Mouse (Mus musculus) left cerebral cortex, postnatal 25 days (tissue): ENCODE measurements at regions not wholly inside any gene's neighbourhood (a gene's known extent, or its start where the extent isn't known, plus 50 kb on each side); places are given as distances from the start of the nearest gene placed in this dataset.
A peak's percentile ranks its signal among the peaks of the same experiment; 100 is the strongest.

Experiments used
- DNase-seq, 2 experiments: peaks; one replicate each; pipeline ENCODE4 v3.0.0; 2022; ENCODE audit warnings: low spot score in 2 of 2, mixed read lengths in 1 of 2
- intact Hi-C: fragments of 180-260 bp; cut with DNase I; formaldehyde crosslinking; loops from one replicate; pipeline ENCODE4 v1.15.1; 2025

- no peak for DNase-seq
- intact Hi-C loops = no loop called here
Measured at GRCm38 (mm10) chr2:51073040-51073594, 75.8 kb downstream of the Rnd3 start.

- intact Hi-C loops = no loop called here
- DNase-seq = no peak
Measured at GRCm38 (mm10) chr2:51072346-51072885, 76.5 kb downstream of the Rnd3 start.

- DNase-seq = no peak
- intact Hi-C loops = no loop called here
Measured at GRCm38 (mm10) chr2:51070902-51071301, 78.0 kb downstream of the Rnd3 start.

GRCm38 (mm10) chr2:51066423-51066831, 82.5 kb downstream of the Rnd3 start:
- intact Hi-C loops = no loop called here
- peak; percentile 8 to 33 for DNase-seq

GRCm38 (mm10) chr2:51065821-51066220, 83.1 kb downstream of the Rnd3 start:
- DNase-seq = no peak
- intact Hi-C loops = no loop called here

GRCm38 (mm10) chr2:51064821-51065220, 84.1 kb downstream of the Rnd3 start:
- intact Hi-C loops = no loop called here
- no peak for DNase-seq

GRCm38 (mm10) chr2:51062049-51062448, 86.9 kb downstream of the Rnd3 start:
- intact Hi-C loops = no loop called here
- DNase-seq = no peak

GRCm38 (mm10) chr2:51058158-51058557, 90.8 kb downstream of the Rnd3 start:
- no peak for DNase-seq
- intact Hi-C loops = no loop called here

GRCm38 (mm10) chr2:51056141-51056731, 92.7 kb downstream of the Rnd3 start:
- no peak for DNase-seq
- intact Hi-C loops = no loop called here

- intact Hi-C loops = no loop called here
- DNase-seq = no peak
Measured at GRCm38 (mm10) chr2:51055339-51055738, 93.6 kb downstream of the Rnd3 start.

- intact Hi-C loops = no loop called here
- no peak for DNase-seq
Measured at GRCm38 (mm10) chr2:51049834-51050170, 99.1 kb downstream of the Rnd3 start.

GRCm38 (mm10) chr2:51049101-51049833, 99.6 kb downstream of the Rnd3 start:
- peak in 1 of 2 experiments; percentile 3 for DNase-seq
- intact Hi-C loops = no loop called here

GRCm38 (mm10) chr2:51047520-51047919, 101.4 kb downstream of the Rnd3 start:
- no peak for DNase-seq
- intact Hi-C loops = no loop called here

GRCm38 (mm10) chr2:51045626-51046025, 103.3 kb downstream of the Rnd3 start:
- DNase-seq = no peak
- intact Hi-C loops = no loop called here

GRCm38 (mm10) chr2:51041101-51041500, 107.8 kb downstream of the Rnd3 start:
- intact Hi-C loops = no loop called here
- DNase-seq = peak; percentile 4 to 10

- DNase-seq = no peak
- intact Hi-C loops = no loop called here
Measured at GRCm38 (mm10) chr2:51038685-51039084, 110.2 kb downstream of the Rnd3 start.

GRCm38 (mm10) chr2:51036995-51037394, 111.9 kb downstream of the Rnd3 start:
- DNase-seq = no peak
- intact Hi-C loops = no loop called here

- no peak for DNase-seq
- intact Hi-C loops = no loop called here
Measured at GRCm38 (mm10) chr2:51036190-51036755, 112.6 kb downstream of the Rnd3 start.

GRCm38 (mm10) chr2:51033881-51034280, 115.0 kb downstream of the Rnd3 start:
- intact Hi-C loops = no loop called here
- DNase-seq = no peak

- intact Hi-C loops = no loop called here
- DNase-seq = no peak
Measured at GRCm38 (mm10) chr2:51022479-51022878, 126.4 kb downstream of the Rnd3 start.

GRCm38 (mm10) chr2:51016129-51016402, 132.8 kb downstream of the Rnd3 start:
- peak in 1 of 2 experiments; percentile 5 for DNase-seq
- intact Hi-C loops = no loop called here
